Mouse (Mus musculus): Measurements from ENCODE around the gene Dnajc21.

DNA sequence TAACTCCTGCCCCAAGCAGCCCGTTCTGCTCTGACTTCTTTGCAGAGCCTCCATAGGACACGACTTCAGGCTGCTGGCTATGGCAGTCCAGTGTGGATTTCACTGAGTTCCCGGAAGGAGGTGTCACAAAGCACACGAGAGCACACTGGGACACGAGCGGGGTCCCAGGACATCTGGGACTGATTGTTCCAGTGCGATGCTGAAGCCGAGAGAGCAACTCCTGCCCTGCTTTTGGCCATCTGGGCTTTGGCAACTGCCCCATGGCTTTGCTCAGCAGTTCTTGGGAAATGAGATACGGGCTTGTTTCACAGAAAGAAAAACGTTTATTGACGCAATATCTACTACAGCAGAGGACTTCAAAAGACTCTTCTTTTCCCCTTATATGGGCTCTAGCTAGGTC is 35.8 kb upstream of the Dnajc21 start:
- TF ChIP-seq POLR2A (IDR thresholded peaks at IDR 0.05; ENCODE audit: insufficient read depth, low read depth, low read length) (no peak), CTCF (IDR thresholded peaks at IDR 0.05; ENCODE audit: insufficient read depth, low read depth, low read length) (no peak)

All from olfactory bulb, adult 2 months (tissue).